Mouse (Mus musculus) midbrain, postnatal 0 days (tissue): ENCODE data around the gene Kcnk3. TPM values are rescaled to one million over a fixed set of nuclear protein-coding genes. Genes with fewer than 3 reads are reported as not detected.

Source experiments
- ATAC-seq: fragments of 200-750 bp; cut with Nextera tagmentation; 2 replicates; pipeline ENCODE4 v1.8.0; 2017; ENCODE audit warnings: moderate number of reproducible peaks, mild to moderate bottlenecking, moderate TSS enrichment, moderate library complexity; ENCODE audit not compliant: low FRiP score
- DNase-seq: peaks from one replicate; pipeline ENCODE4 v3.0.0-alpha.2; 2015; ENCODE audit warnings: low spot score
- H3K27ac ChIP-seq: fragments of 300-500 bp; sonication (generic); 2 replicates; pipeline ENCODE4 v1.5.1; 2014; ENCODE audit warnings: low read depth, mild to moderate bottlenecking, low read length, mixed read lengths
- H3K27me3 ChIP-seq: fragments of 300-500 bp; sonication (generic); 2 replicates; pipeline ENCODE4 v1.6.1; 2014; ENCODE audit warnings: low read length, control low read depth, mixed read lengths; ENCODE audit not compliant: insufficient read depth
- H3K36me3 ChIP-seq: fragments of 300-500 bp; sonication (generic); 2 replicates; pipeline ENCODE4 v1.6.1; 2014; ENCODE audit warnings: low read length, control low read depth, mixed read lengths; ENCODE audit not compliant: insufficient read depth
- H3K4me1 ChIP-seq: fragments of 300-500 bp; sonication (generic); 2 replicates; pipeline ENCODE4 v1.6.1; 2014; ENCODE audit warnings: mild to moderate bottlenecking, control low read depth, antibody characterized with exemption, low read length, mixed read lengths; ENCODE audit not compliant: insufficient read depth
- H3K4me2 ChIP-seq: fragments of 300-500 bp; sonication (generic); 2 replicates; pipeline ENCODE4 v1.6.1; 2014; ENCODE audit warnings: low read depth, mild to moderate bottlenecking, low read length, mixed read lengths; ENCODE audit not compliant: poor library complexity, severe bottlenecking
- H3K4me3 ChIP-seq: fragments of 300-500 bp; sonication (generic); 2 replicates; pipeline ENCODE4 v1.5.1; 2014; ENCODE audit warnings: low read depth, mild to moderate bottlenecking, low read length, moderate library complexity
- H3K9ac ChIP-seq: fragments of 300-500 bp; sonication (generic); replicated peaks from 2 replicates; pipeline ENCODE4 v1.6.1; 2014; ENCODE audit warnings: mild to moderate bottlenecking, low read length, moderate library complexity, mixed read lengths; ENCODE audit not compliant: poor library complexity, severe bottlenecking
- H3K9me3 ChIP-seq: fragments of 300-500 bp; sonication (generic); 2 replicates; pipeline ENCODE4 v1.6.1; 2016; ENCODE audit warnings: low read length, control low read depth
- CTCF ChIP-seq: IDR thresholded peaks from 2 replicates; pipeline ENCODE4 v1.5.1; 2016; ENCODE audit warnings: antibody characterized with exemption, mild to moderate bottlenecking
- WGBS: fragments of 180-500 bp; shearing (Covaris S2); extraction: QIAGEN DNeasy Blood & Tissue Kit; methylation state at CpG from one replicate; pipeline ENCODE4 v1.1.7; 2014; 5-methylcytosine and 5-hydroxymethylcytosine counted together
- polyA plus RNA-seq: library from polyadenylated mRNA; unstranded; fragments of >200 nt; fragmentation: Nextera tagmentation; extraction: Ambion mirVana; gene quantifications from 2 replicates; pipeline ENCODE4 v1.2.1, GENCODE M21; 2015
- total RNA-seq: library from RNA; depleted of rRNA; stranded (reverse); fragments of >200 nt; gene quantifications from 2 replicates; pipeline ENCODE4 v1.2.3, GENCODE M21; 2014

Kcnk3 gene
- total and polyA plus RNA-seq, 2 experiments from 2014 or later, result 12.2 to 21.8 TPM

DNA sequence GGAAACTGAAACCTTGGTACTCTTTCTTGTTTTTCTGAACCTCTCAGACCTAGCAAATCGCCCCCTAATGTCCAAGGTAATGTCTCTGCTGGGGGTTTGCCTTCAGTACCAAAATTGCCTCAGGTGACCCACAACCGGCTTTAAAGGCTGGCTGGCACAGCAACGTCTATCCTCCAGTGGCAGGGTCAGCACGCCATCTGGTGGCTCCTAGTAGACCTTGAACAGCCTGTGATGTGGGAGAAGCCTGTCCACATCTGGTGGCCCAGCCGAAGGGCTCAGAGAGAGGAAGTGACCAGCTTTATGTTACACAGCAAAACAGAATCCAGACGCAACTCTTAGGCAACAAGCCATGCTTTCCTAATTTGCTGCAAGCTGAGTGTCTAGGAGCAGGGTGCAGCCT is 50.1 kb downstream of the Kcnk3 start:
- peak; percentile 95 for TF ChIP-seq CTCF
- H3K4me1 ChIP-seq, result no peaks in the 10 kb centered on the region
- no peaks in the 10 kb centered on the region for H3K27me3 ChIP-seq
- H3K9ac ChIP-seq, result no peak overlapping the region
- WGBS, result 5% methylated on average over 6 of the region's 6 CpGs
- DNase-seq, result peak; percentile 86
- no peak overlapping the region for H3K4me3 ChIP-seq
- H3K9me3 ChIP-seq, result no peaks in the 10 kb centered on the region
- H3K27ac ChIP-seq, result no peak overlapping the region
- peak; percentile 74; the same call in 1 of the 2 replicates for ATAC-seq
- H3K36me3 ChIP-seq, result no peaks in the 10 kb centered on the region
- H3K4me2 ChIP-seq, result no peak overlapping the region

DNA sequence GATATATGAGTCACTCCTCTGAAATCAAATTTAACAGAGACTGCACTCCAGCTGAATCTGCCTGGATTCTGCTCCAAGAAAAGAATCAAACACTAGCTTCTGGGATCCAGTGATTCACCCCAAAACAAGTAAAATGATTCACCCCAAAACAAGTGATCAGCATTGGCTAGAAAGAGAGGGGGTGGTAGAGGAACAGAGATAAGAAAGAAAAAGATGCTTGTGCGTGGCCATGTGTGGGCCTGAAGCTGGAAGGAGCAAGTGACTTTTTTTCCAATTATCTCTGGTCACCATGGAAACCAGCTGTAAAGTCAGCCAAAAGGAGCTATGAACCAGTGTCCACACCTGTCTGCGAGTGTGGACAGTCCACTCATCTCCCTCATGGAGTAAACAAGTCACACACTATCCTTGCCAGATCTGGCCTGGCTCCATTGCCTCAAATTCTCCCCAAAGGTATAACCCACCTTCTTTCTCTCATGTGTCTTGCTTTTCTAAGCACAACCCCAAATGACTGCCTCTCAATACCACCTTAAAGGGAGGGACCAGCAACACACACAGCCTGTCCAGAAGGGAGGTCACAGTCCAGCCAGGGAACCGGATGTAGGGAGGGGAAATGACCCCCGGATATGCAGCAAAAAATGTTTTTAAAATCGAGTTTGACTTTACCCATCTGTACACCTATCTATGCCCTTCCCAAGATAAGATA is 55.7 kb downstream of the Kcnk3 start:
- no peaks in the 10 kb centered on the region for H3K27me3 ChIP-seq
- no peak overlapping the region for H3K4me3 ChIP-seq
- no peak overlapping the region for H3K4me2 ChIP-seq
- no peak overlapping the region for H3K27ac ChIP-seq
- H3K9ac ChIP-seq, result no peak overlapping the region
- no peak for TF ChIP-seq CTCF
- ATAC-seq, result no peak
- H3K9me3 ChIP-seq, result no peaks in the 10 kb centered on the region
- DNase-seq, result peak; percentile 11
- WGBS, result 62% methylated on average over 5 of the region's 5 CpGs
- no peaks in the 10 kb centered on the region for H3K36me3 ChIP-seq
- peaks cover 2% of the 10 kb centered on the region; the same call in 1 of the 2 replicates for H3K4me1 ChIP-seq

DNA sequence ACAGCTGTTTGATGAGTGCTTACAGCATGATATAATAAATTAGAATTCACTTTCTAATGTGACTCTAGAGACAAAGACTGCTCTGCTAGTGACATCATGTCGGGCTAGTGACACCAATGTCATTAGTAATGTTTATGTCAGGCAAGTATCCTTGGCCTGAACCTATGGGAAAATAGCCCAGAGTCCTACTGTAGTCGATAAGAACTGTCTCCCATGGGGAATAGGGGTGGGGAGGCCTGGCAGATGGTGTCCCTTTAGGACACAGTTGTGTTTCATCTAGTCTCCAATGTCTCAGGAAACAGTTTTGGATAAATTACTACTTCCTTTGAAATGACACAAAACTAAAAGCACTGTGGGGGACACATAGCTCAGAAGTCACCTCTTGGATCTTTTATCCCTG is 58.1 kb downstream of the Kcnk3 start:
- peaks cover 4% of the 10 kb centered on the region; the same call in 1 of the 2 replicates for H3K4me1 ChIP-seq
- H3K9me3 ChIP-seq, result no peaks in the 10 kb centered on the region
- no peaks in the 10 kb centered on the region for H3K36me3 ChIP-seq
- H3K27me3 ChIP-seq, result no peaks in the 10 kb centered on the region
- no peak overlapping the region for H3K27ac ChIP-seq
- no peak overlapping the region for H3K4me2 ChIP-seq
- TF ChIP-seq CTCF, result no peak
- DNase-seq (no peak), ATAC-seq (no peak)
- no peak overlapping the region for H3K9ac ChIP-seq
- no peak overlapping the region for H3K4me3 ChIP-seq
- WGBS, result 77% methylated on average over 2 of the region's 2 CpGs

DNA sequence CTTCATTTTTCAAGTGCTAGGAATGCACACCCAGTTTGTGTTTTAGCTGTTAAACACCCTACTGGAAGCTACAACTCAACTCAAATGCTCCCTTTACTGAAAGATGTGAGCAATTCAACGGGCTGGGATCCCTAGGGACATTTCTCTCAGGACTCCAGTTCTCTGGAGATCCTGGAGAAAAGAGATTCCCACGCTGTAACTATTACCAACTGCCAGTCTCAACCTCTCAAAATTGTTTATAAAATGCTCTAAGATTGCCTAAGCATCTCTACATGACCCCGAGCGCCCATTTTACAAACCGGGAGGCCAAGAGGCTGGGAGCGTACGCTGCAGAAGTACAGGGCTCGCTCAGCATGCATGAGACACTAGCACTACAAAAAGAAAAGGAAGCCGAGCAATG is 59.4 kb downstream of the Kcnk3 start:
- TF ChIP-seq CTCF, result no peak
- WGBS, result 8% methylated on average over 9 of the region's 9 CpGs
- H3K9me3 ChIP-seq, result no peaks in the 10 kb centered on the region
- peak; percentile 28 for DNase-seq
- H3K27ac ChIP-seq, result peak overlapping the region; percentile 65
- peaks cover 4% of the 10 kb centered on the region; the same call in 1 of the 2 replicates for H3K4me1 ChIP-seq
- peak overlapping the region; percentile 80 for H3K4me3 ChIP-seq
- peak overlapping the region; percentile 69 for H3K9ac ChIP-seq
- no peaks in the 10 kb centered on the region for H3K27me3 ChIP-seq
- ATAC-seq, result no peak
- H3K4me2 ChIP-seq, result peak overlapping the region; percentile 95
- H3K36me3 ChIP-seq, result no peaks in the 10 kb centered on the region

DNA sequence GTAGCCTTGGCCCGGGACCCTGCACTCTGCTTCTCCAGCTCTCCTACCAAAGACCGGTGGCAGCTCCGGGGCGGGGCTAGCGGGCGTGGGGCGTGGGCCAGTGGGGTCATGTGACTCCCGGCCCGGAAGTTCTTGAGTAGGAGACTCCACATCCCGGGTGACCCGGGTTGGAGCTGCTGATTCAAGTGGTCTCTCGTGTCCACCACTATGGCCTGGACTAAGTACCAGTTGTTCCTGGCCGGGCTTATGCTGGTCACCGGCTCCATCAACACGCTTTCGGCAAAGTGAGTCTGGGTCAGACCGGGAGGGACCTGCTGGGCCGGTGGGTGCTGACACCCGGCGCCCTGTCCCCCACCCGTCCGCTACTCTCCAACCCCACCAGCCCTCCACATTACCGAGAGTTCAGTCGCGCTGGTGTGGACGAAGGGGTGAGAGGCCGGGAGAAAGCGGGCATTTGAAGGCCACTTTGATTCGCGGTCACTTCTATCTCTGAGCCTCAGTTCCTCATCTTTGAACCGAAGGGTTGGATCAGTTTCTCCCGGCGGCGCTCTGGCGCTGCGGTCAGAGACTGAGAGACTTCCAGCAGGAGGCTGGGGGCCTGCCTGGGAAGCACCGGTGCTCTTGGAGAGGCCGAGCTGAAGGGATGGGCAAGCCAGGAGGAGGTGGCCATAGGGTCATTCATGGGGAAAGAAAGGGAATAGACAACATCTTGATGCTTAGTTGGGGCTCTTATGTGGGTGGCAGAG is 60.0 kb downstream of the Kcnk3 start, which contains the start of gene Slc35f6:
Gene Slc35f6 (plus strand): TSS at position 119 of the 746 bp plus-strand sequence.
- no peak for TF ChIP-seq CTCF
- Histone ChIP-seq H3K4me3 (peak within 1 kb of the TSS; percentile 80), H3K27me3 (no peaks in the 10 kb centered on the region), H3K9ac (peak within 1 kb of the TSS; percentile 69), H3K9me3 (no peaks in the 10 kb centered on the region), H3K27ac (peak within 1 kb of the TSS; percentile 65), H3K4me2 (peak within 1 kb of the TSS; percentile 95), H3K4me1 (peaks cover 4% of the 10 kb centered on the region; the same call in 1 of the 2 replicates), H3K36me3 (peaks cover 3% of the 10 kb centered on the region; the same call in 1 of the 2 replicates)
- peak; percentile 93 for ATAC-seq
- under 1% methylated on average over 38 of the region's 38 CpGs for WGBS
- DNase-seq, result peak; percentile 90

DNA sequence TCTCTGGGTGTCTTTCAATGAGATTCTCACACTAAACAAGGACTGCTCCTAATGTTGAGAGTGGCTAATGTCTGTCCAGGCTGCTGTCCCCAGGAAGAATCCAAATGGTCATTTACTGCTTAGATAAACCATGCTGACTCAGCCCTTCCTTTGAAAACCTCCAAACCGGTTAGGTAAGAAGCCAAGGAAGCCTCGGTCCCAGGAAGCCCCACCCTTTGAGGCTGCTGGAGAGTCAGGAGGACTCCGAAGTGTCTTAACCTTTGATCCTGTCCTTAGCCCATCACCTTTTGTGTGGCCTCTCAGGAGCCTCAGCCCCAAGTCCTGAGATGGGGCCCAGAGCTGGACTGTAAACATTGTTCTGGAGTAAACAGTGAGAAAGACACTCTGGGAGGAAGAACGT is 61.6 kb downstream of the Kcnk3 start:
- H3K4me2 ChIP-seq, result no peak overlapping the region
- no peak for DNase-seq
- ATAC-seq, result no peak

More for the DNA sequence above, 61.6 kb downstream of the Kcnk3 start:
- H3K27me3 ChIP-seq, result no peaks in the 10 kb centered on the region
- H3K4me1 ChIP-seq, result peaks cover 4% of the 10 kb centered on the region; the same call in 1 of the 2 replicates
- 84% methylated on average over 4 of the region's 4 CpGs for WGBS
- no peak overlapping the region for H3K4me3 ChIP-seq
- H3K36me3 ChIP-seq, result peaks cover 7% of the 10 kb centered on the region; the same call in 1 of the 2 replicates
- H3K9ac ChIP-seq, result no peak overlapping the region
- TF ChIP-seq CTCF, result no peak
- no peak overlapping the region for H3K27ac ChIP-seq
- H3K9me3 ChIP-seq, result no peaks in the 10 kb centered on the region
